Mouse (Mus musculus) central nervous system, embryonic 14 days (tissue): ENCODE data around the gene Rims4. TPM values are rescaled to one million over a fixed set of nuclear protein-coding genes. Genes with fewer than 3 reads are reported as not detected.

Experiments used
- polyA plus RNA-seq: library from polyadenylated mRNA; depleted of rRNA; stranded (reverse); fragments of >200 nt; gene quantifications from 2 replicates; pipeline ENCODE4 v1.2.3, GENCODE M21; 2012; rRNA removed

Gene Rims4
- polyA plus RNA-seq: 5.7 and 6.9 TPM in 2 replicates

GRCm38 (mm10) chr2:163918317-163919258 lies at the start of gene Rims4:
Gene Rims4, minus strand, starts transcription at chr2:163918683.

GRCm38 (mm10) chr2:163853461-163853901 lies 65.0 kb downstream of the Rims4 start, which contains the start of gene Kcnk15:
Gene Kcnk15, plus strand, starts transcription at chr2:163853651.

GRCm38 (mm10) chr2:163820607-163821006 lies 97.9 kb downstream of the Rims4 start, which contains the start of gene Ccn5:
Gene Ccn5, plus strand, starts transcription at chr2:163820861.

Other genes with a start within 250 kb of the Rims4 start
- 3.7 and 4.0 TPM in 2 replicates for gene Ada, start 168.4 kb downstream of the Rims4 start, polyA plus RNA-seq
- 0.18 TPM in 2 replicates for gene Ccn5, start 97.8 kb downstream of the Rims4 start, polyA plus RNA-seq
- gene Kcnk15, start 65.0 kb downstream of the Rims4 start, polyA plus RNA-seq: 0.05 and 0.10 TPM in 2 replicates
- 166 and 185 TPM in 2 replicates for gene Ywhab, start 76.3 kb upstream of the Rims4 start, polyA plus RNA-seq
- gene Pabpc1l, start 106.8 kb upstream of the Rims4 start, polyA plus RNA-seq: 3.1 and 3.9 TPM in 2 replicates
- 20.1 and 23.7 TPM in 2 replicates for gene Stk4, start 151.6 kb upstream of the Rims4 start, polyA plus RNA-seq
- 31.5 and 36.4 TPM in 2 replicates for gene Tomm34, start 152.5 kb upstream of the Rims4 start, polyA plus RNA-seq